Mouse (Mus musculus) inflammation-experienced regulatory T-cells, adult 6 months (primary cell): ENCODE data around the gene Tenm2. TPM values are rescaled to one million over a fixed set of nuclear protein-coding genes. Genes with fewer than 3 reads are reported as not detected.

Source experiments
- ATAC-seq: one replicate; pipeline ENCODE4 v1.8.0; 2017
- polyA plus RNA-seq, 3 experiments: library from polyadenylated mRNA; unstranded; fragments of 100-300 nt; shearing (Covaris generic); gene quantifications; one replicate each; pipeline ENCODE4 v1.2.1; 2017

Tenm2 gene
- polyA plus RNA-seq, 3 experiments from 2014 or later: not detected

DNA sequence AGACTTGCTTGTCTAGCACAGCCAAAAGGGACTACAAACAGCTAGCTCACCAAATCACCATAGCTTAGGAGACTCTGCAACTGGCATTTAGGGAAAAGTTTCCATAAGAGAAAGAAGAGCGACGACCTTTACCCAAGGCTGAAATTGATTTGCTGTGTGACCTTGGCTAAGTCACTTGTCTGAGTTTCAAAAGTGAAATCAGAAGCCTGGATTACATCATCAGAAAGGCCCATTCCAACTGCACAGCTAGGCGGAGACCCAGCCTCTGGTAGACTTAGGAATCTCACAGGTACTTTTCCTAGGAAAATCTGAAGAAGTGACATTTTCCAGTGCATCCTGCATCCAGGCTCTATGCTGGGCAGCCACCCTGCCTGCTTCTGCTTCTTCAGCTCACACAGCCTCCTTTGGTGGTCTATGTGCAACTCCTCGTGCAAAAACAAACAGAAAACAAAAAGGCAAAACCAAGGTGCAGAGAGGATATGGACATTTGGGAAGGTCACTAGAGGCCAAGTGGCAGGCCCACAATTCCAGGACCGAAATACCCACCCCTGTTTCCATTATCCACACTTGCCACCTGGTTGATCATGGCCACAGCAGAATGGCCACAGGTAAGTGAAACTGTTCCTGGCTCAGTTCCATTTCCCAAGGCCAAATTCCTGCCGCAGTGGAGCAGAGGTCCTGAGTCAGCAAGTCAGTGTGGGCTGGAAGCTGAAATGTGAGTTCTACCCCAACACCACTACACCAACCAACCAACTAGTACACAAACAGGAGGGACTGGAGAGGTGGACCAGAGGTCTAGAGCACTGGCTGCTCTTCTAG is 1260.9 kb downstream of the Tenm2 start:
- no peak for ATAC-seq

DNA sequence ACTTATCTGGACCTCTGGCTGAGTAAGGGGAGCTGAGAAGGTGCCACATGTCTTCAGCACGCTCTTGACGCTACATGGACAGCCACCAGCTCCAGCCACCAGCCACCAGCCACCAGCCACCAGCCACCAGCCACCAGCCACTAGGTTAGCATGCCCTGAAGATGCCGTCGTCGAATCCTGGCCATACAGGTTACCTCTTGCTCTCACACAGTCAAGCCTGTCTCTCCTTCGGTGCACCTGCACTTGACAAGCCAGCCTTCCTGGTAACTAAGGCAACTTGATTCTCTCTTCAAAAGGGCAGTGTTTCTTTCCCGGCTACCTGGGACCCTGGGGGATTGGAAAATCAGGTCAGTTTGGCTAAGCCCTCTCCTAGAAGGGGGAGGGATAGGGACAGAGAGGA is 1262.6 kb downstream of the Tenm2 start:
- no peak for ATAC-seq

- ATAC-seq: no peak
These were observed 1263.4 kb downstream of the Tenm2 start for GRCm38 (mm10) chr11:35972270-35972931.

DNA sequence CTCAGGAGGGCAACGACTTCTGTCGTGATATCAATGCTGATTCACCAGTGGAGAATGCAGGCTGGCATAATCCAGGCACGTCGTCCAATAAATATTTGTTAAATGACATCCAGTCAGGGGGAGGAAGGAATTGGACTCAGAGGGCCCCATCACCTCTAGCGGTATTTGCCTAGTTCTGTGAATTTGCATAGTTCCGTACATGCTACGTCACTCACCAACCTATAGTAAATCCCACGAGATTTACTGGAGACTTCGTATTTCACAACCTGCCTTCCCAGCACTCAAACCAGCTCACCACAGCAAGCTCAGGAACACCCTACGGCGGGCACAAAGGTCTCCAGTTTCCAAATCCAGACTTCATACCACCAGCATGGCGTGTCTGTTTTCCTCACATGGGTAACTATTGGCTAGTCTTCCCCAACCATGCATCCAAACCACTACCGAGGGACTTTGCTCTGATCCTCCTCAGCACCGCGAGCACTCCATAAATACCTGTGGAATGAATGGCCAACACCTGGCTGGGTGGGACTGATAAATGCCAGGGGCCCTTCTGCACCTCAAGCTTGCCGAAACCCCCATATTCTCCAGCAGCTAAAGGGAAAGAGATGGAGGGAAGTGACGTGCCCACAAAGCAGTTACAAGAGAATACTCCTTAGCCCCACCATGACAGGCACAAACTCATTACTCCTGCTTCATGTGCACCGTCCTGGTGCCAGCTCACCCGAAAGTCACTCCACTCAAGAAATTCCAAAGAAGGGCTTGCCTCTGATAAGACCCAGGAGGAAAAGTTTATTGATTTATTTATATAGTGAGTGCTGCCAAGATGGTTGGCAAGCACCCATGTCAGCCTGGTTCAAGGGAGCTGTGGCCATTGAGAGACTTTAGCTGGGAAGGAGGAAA is 1264.7 kb downstream of the Tenm2 start:
- ATAC-seq: no peak

- ATAC-seq: no peak
These were observed 1267.5 kb downstream of the Tenm2 start for GRCm38 (mm10) chr11:35968291-35968690.

- ATAC-seq: no peak
These were observed 1271.7 kb downstream of the Tenm2 start for GRCm38 (mm10) chr11:35963981-35964549.

- ATAC-seq: no peak
These were observed 1272.2 kb downstream of the Tenm2 start for GRCm38 (mm10) chr11:35963554-35963953.

- ATAC-seq: no peak
These were observed 1273.3 kb downstream of the Tenm2 start for GRCm38 (mm10) chr11:35962431-35962830.

GRCm38 (mm10) chr11:35959270-35959669 is 1276.5 kb downstream of the Tenm2 start:
- ATAC-seq: no peak
